38 mouse cellular contexts compared by ENCODE assay signal in the genomic region with DNA sequence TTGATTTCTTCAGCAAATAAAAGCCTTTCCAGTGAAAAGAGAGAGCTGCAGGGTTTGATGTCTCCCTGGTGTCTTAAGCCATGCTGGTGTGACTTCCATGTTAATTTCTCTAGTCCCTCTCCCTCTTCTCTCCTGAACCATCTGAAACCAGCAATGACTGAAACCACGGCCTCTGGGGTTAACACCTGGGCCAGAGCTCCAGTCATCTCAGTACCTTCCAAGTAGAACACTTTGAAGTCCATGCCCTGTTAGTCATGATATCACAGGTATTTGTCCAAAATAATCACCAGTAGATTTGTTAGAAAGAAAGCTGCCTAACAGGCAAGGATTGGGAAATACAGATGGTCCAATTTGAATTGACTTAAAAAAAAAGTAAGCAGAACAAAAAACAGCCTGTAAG. TPM values are rescaled to one million over a fixed set of nuclear protein-coding genes. Genes with fewer than 3 reads are reported as not detected.
"Had no signal": no experiment of that assay in that cellular context is flagged by ENCODE, and none has a peak within 500 bp of the region (broad histone marks: within the 10 kb centered on the region; RNA-seq: fewer than 3 reads in every experiment).

No protein-coding gene starts in this region.

- H3K4me3 ChIP-seq: limb, embryonic 10.5 days; limb, embryonic 12.5 days; limb, embryonic 13.5 days; limb, embryonic 15.5 days; liver, embryonic 12.5 days; liver, embryonic 13.5 days; liver, embryonic 15.5 days; lung, embryonic 15.5 days; megakaryocyte, embryonic 14.5 days; midbrain, embryonic 10.5 days; midbrain, embryonic 12.5 days; midbrain, embryonic 13.5 days; midbrain, embryonic 15.5 days; myocyte; neural tube, embryonic 12.5 days had no signal

- H3K27me3 ChIP-seq: limb, embryonic 15.5 days; liver, embryonic 13.5 days; liver, embryonic 15.5 days; lung, embryonic 15.5 days; megakaryocyte, embryonic 14.5 days; neural tube, embryonic 12.5 days had no signal

- H3K4me2 ChIP-seq: limb, embryonic 12.5 days; limb, embryonic 13.5 days; limb, embryonic 15.5 days; liver, embryonic 11.5 days; liver, embryonic 12.5 days; liver, embryonic 13.5 days; liver, embryonic 15.5 days; lung, embryonic 14.5 days; lung, embryonic 15.5 days; midbrain, embryonic 11.5 days; midbrain, embryonic 12.5 days; midbrain, embryonic 13.5 days; midbrain, embryonic 15.5 days; neural tube, embryonic 12.5 days had no signal

- ATAC-seq: liver, embryonic 12.5 days; liver, postnatal 0 days; lung, postnatal 0 days; midbrain, embryonic 13.5 days; midbrain, embryonic 15.5 days; midbrain, embryonic 16.5 days had no signal

- H3K9me3 ChIP-seq: limb, embryonic 10.5 days; limb, embryonic 12.5 days; limb, embryonic 13.5 days; limb, embryonic 15.5 days; liver, embryonic 12.5 days; liver, embryonic 13.5 days; liver, embryonic 15.5 days; lung, embryonic 15.5 days; megakaryocyte, embryonic 14.5 days; midbrain, embryonic 10.5 days; midbrain, embryonic 12.5 days; midbrain, embryonic 13.5 days; midbrain, embryonic 15.5 days; neural tube, embryonic 12.5 days had no signal

- H3K36me3 ChIP-seq: limb, embryonic 10.5 days; limb, embryonic 12.5 days; limb, embryonic 13.5 days; limb, embryonic 15.5 days; liver, embryonic 12.5 days; liver, embryonic 13.5 days; liver, embryonic 15.5 days; lung, embryonic 15.5 days; midbrain, embryonic 10.5 days; midbrain, embryonic 12.5 days; midbrain, embryonic 13.5 days; midbrain, embryonic 15.5 days; neural tube, embryonic 12.5 days had no signal

- H3K4me1 ChIP-seq: liver, embryonic 12.5 days; liver, embryonic 13.5 days; liver, embryonic 15.5 days; lung, embryonic 15.5 days; megakaryocyte, embryonic 14.5 days had no signal

- H3K27ac ChIP-seq: limb, embryonic 10.5 days; limb, embryonic 12.5 days; limb, embryonic 13.5 days; limb, embryonic 15.5 days; liver, embryonic 12.5 days; liver, embryonic 13.5 days; liver, embryonic 14.5 days; liver, embryonic 15.5 days; lung, embryonic 15.5 days; macrophage; midbrain, embryonic 10.5 days; midbrain, embryonic 12.5 days; midbrain, embryonic 13.5 days; midbrain, embryonic 15.5 days; neural tube, embryonic 12.5 days had no signal

- H3K9ac ChIP-seq: limb, embryonic 12.5 days; limb, embryonic 13.5 days; limb, embryonic 15.5 days; liver, embryonic 12.5 days; liver, embryonic 13.5 days; liver, embryonic 14.5 days; liver, embryonic 15.5 days; liver, postnatal 0 days; lung, embryonic 14.5 days; lung, embryonic 15.5 days; midbrain, embryonic 12.5 days; midbrain, embryonic 13.5 days; midbrain, embryonic 15.5 days; neural tube, embryonic 12.5 days had no signal

- DNase-seq: left cerebral cortex, postnatal 4 days; liver; liver, embryonic 13.5 days; liver, postnatal 0 days; lung, adult 18-20 months; lung, adult 2 months; lung, embryonic 14.5 days; lung, postnatal 10 days; lung, postnatal 14 days; lung, postnatal 36 days; lung, postnatal 4 days; midbrain, embryonic 14.5 days had no signal

RNA-seq across cellular contexts. Expression of gene Lhx8, which starts 56.8 kb away (rescaled TPM):
- total RNA-seq: liver, adult 2 months; megakaryocyte progenitor cell, adult 5-6 weeks; megakaryocyte, adult 5-6 weeks; megakaryocyte-erythroid progenitor cell, adult 5-6 weeks; monocyte, adult 5-6 weeks had no signal
- polyA plus RNA-seq: limb, embryonic 10.5 days; liver, adult 2 months; liver, embryonic 12.5 days; liver, embryonic 13.5 days; liver, embryonic 15.5 days; liver, embryonic 16.5 days; liver, postnatal 0 days; lung, embryonic 14.5 days; lung, postnatal 0 days; macrophage; myocyte had no signal
